Mouse (Mus musculus): ENCODE measurements around the gene Cdh15. TPM values are rescaled to one million over a fixed set of nuclear protein-coding genes. Genes with fewer than 3 reads are reported as not detected.

Gene Cdh15
- polyA plus RNA-seq (2015; fragmentation: Nextera tagmentation; extraction: Ambion mirVana): 0.09 and 0.52 TPM in 2 replicates

DNA sequence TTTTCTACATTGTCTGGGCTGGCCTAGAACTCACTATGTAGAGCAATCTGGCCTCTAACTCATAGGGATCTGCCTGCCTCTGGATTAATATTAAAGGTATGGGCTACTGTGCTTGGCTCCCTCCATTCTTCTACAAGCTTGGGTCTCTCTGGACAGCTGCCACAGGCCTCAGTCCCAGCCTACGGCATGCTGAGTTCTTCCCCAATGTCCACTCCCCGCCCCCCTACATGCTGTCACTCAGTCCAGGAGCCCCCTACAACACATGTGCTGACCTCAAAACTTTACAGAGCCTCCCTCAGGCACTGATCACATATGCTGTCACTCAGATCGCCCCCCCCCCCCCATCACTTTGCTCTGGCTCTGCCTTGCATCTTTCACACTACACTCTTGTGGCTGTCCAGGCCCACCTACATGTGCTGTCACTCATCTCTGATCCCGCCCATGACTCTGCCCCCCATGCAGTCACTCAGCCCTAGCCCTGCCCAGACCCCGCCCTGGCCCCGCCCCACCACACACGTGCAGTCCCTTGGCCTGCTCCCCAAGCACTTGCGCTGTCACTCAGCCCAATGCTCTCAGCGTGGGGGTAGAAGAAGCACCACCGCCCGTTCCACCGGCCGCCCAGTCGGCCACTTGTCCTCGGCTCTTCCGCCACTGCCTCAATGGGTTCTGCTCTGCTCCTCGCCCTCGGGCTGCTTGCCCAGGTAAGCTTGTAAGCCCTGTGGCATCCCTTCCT, at the start of gene Cdh15:
Gene Cdh15 (plus strand): TSS at position 138 of the 733 bp plus-strand sequence.

Other genes starting within 250 kb of the Cdh15 start
- gene Galns, start 236.5 kb upstream of the Cdh15 start, polyA plus RNA-seq (2015; fragmentation: Nextera tagmentation; extraction: Ambion mirVana): 11.5 and 11.6 TPM in 2 replicates
- 86.4 and 92.9 TPM in 2 replicates for gene Trappc2l, start 236.3 kb upstream of the Cdh15 start, polyA plus RNA-seq (2015; fragmentation: Nextera tagmentation; extraction: Ambion mirVana)
- gene Pabpn1l, start 225.2 kb upstream of the Cdh15 start, polyA plus RNA-seq (2015; fragmentation: Nextera tagmentation; extraction: Ambion mirVana): not detected in 2 replicates
- gene Cbfa2t3, start 148.9 kb upstream of the Cdh15 start, polyA plus RNA-seq (2015; fragmentation: Nextera tagmentation; extraction: Ambion mirVana): 2.4 and 3.4 TPM in 2 replicates
- gene Acsf3, start 72.5 kb upstream of the Cdh15 start, polyA plus RNA-seq (2015; fragmentation: Nextera tagmentation; extraction: Ambion mirVana): 12.8 and 21.7 TPM in 2 replicates
- 49.6 and 63.9 TPM in 2 replicates for gene Ankrd11, start 194.3 kb downstream of the Cdh15 start, polyA plus RNA-seq (2015; fragmentation: Nextera tagmentation; extraction: Ambion mirVana)
- 30.4 and 53.2 TPM in 2 replicates for gene Spg7, start 215.0 kb downstream of the Cdh15 start, polyA plus RNA-seq (2015; fragmentation: Nextera tagmentation; extraction: Ambion mirVana)